Mouse (Mus musculus) cerebellum, postnatal 10 days (tissue): Measurements from ENCODE around the gene Mgat4e.
"Not testable (repeated sequence)": the region's sequence is repeated elsewhere in the genome, so short reads cannot be mapped to it uniquely, and the experiment has no call there.

ENCODE experiments used
- DNase-seq, 2 experiments: peaks; one replicate each; pipeline ENCODE4 v3.0.0; 2021; ENCODE audit warnings: mixed read lengths in 2 of 2

Mgat4e gene

GRCm38 (mm10) chr1:134555871-134556670 is 6.6 kb upstream of the Mgat4e start:
- peak; percentile 83 for DNase-seq

- DNase-seq: no peak
Measured at GRCm38 (mm10) chr1:134555240-134555870, 5.9 kb upstream of the Mgat4e start.

- DNase-seq: no peak
Measured at GRCm38 (mm10) chr1:134552396-134552795, 2.9 kb upstream of the Mgat4e start.

GRCm38 (mm10) chr1:134551869-134552268 is 2.4 kb upstream of the Mgat4e start:
- DNase-seq: no peak

DNA sequence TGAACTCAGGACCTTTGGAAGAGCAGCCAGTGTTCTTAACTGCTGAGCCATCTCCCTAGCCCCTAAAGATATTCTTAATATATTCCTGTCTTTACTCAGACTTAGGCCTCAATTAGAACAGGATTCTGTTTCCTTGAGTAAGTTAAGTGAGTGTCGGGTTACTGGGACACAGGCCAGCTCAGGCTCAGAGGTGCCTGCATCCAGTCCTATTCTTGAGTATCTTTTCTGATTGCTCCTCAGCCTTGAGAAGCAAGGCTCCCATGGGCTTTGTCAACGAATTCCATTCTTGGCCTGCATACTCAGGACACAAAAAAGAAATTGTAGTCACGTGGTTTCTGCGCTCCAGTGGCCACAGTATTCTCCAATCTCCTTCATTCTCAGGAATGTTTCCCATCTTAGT is 1.3 kb downstream of the Mgat4e start:
- no peak for DNase-seq

GRCm38 (mm10) chr1:134540610-134541009 is 8.9 kb downstream of the Mgat4e start:
- no peak for DNase-seq

DNA sequence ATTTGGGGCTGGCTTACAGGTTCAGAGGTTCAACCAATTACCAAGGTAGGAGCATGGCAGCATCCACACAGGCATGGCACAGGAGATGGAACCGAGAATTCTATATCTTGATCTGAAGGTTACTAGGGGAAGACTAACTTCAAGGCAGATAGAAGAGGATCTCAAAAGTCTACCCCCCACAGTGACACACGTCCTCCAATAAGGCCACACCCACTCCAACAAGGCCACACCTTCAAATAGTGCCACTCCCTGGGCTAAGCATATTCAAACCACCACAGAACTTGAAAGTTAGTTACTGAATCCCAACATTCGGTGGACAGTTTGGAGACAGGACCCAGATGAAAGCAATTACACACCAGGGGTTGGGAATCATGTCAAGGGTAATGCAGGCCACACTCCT is 14.0 kb downstream of the Mgat4e start:
- no peak for DNase-seq

- DNase-seq: no peak
Measured at GRCm38 (mm10) chr1:134535054-134535453, 14.4 kb downstream of the Mgat4e start.

- DNase-seq: not testable (repeated sequence)
Measured at GRCm38 (mm10) chr1:134533710-134534109, 15.8 kb downstream of the Mgat4e start.

GRCm38 (mm10) chr1:134530618-134531017 is 18.9 kb downstream of the Mgat4e start:
- peak; percentile 13 to 48 for DNase-seq

DNA sequence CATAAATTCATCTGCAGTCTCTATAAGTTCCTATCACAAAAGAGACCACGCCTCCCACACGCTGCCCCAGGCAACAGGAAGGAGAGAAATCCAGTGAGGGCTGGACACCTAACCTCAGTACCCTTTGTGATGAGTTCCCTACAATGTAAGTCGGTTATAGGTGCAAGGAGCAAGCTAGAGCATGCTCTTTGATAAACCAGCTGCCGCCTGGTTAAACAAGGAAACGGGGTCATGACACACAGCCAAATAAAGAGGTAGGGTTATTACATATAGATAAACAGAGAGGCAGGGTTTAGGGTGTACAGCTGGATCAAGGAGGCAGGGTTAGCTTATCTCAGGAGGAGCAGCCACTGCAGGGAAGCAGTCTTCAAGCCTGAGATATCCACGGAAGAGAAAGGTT is 22.7 kb downstream of the Mgat4e start:
- DNase-seq: no peak

- DNase-seq: no peak
Measured at GRCm38 (mm10) chr1:134525015-134525414, 24.5 kb downstream of the Mgat4e start.

- DNase-seq: peak in 1 of 2 experiments; percentile 40
Measured at GRCm38 (mm10) chr1:134524424-134524823, 25.1 kb downstream of the Mgat4e start.

DNA sequence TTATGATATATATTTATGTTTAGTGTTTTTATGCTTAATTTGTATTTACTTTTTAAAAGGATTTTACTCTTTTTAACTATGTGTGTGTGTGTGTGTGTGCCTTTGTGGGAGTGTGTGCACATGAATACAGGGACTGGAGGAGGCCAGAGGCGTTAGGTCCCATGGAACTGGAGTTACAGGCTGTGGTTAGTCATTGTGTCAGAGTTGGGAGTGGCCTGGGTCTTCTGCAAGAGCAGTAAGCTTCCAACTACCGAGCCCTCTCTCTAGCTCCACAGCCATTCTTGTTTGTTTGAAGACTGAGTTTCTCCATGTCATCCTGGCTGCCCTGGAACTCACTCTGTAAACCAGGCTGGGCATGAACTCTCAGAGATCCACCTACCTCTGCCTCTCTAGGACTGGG is 27.2 kb downstream of the Mgat4e start:
- no peak for DNase-seq

- no peak for DNase-seq
Measured at GRCm38 (mm10) chr1:134521163-134521562, 28.3 kb downstream of the Mgat4e start.

- DNase-seq: no peak
Measured at GRCm38 (mm10) chr1:134520001-134520721, 29.3 kb downstream of the Mgat4e start.

DNA sequence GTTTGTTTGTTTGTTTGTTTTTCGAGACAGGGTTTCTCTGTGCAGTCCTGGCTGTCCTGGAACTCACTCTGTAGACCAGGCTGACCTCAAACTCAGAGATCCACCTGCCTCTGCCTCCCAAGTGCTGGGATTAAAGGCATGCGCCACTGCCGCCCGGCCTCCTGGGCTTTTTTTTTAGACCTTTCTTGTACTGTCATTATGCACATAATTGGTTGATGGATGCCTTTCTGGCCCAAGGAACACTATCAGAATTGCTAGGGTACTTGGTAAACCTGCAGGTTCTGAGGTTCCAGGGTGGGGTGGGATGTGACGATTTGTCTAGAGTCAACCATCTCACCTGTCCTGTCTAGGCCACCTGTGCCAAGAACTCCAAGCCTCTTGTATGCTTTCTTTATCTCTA is 30.3 kb downstream of the Mgat4e start:
- DNase-seq: not testable (repeated sequence)

GRCm38 (mm10) chr1:134518677-134519076 is 30.8 kb downstream of the Mgat4e start:
- peak; percentile 91 for DNase-seq

GRCm38 (mm10) chr1:134517841-134518240 is 31.6 kb downstream of the Mgat4e start:
- not testable (repeated sequence) for DNase-seq

DNA sequence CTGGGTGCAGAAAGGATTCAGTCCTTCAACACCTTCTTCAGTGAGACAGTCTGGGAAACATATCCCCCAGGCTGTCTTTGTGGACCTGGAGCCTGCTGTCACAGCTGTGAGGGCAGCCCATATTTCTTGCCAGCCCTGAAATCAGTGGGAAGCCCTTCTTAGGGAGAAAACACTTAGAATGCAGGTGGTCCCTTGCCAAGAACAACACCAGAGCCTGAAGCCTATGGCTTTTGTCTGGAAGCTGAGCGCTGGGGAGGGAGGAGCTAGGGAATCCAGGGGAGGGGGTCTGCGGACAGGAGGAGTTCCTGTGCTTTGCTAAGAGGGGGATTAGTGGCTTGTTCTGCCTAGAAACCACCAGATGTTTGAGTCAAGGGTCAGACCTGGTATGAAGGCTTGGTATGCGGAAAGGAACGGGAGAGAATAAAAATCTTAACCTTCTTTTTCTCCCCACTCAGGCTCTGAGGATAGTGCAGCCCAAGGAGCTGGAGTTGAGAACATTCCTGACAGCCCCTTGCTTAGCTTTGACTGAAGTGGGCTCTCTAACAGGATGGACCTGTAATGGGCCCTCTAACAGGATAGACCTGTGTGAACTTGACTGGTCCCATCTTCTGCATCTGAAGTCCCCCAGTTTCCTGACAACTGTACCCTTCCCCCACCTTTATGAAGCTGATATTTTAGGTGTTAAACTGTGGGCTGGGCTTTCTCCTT is 32.8 kb downstream of the Mgat4e start:
- DNase-seq: peak; percentile 35 to 43

DNA sequence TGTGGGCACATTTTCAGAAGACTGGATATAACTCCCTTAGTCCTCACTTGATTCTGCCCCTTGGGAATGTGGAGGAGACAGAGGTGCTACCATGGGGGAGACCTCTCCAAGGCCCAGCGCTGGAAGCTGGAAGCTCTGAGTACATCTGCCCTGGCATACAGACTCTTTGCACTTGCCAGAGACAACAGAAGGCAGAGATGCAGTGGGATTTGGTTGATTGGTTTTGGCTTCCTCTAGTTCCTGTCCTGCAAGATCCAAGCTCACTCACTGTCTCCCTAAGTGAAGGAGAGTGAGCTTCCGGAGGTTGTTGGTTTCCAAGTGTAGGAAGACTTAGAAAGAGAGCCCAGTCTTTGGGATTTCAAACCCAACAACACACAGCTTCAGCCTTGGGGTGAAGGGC is 33.6 kb downstream of the Mgat4e start:
- DNase-seq: peak; percentile 48 to 51

GRCm38 (mm10) chr1:134513876-134514590 is 35.4 kb downstream of the Mgat4e start:
- no peak for DNase-seq
